Mouse (Mus musculus) megakaryocyte, embryonic 14.5 days (primary cell): ENCODE results near the gene Galnt15.

Experiments used
- FLI1 ChIP-seq: IDR thresholded peaks from 2 replicates; pipeline ENCODE4 v1.6.1; 2012; ENCODE audit warnings: low read length, inconsistent platforms, mixed read lengths
- GATA1 ChIP-seq: IDR thresholded peaks from 3 replicates; pipeline ENCODE4 v1.6.1; 2012; ENCODE audit warnings: mixed read lengths, low read length, inconsistent platforms, borderline replicate concordance

DNA sequence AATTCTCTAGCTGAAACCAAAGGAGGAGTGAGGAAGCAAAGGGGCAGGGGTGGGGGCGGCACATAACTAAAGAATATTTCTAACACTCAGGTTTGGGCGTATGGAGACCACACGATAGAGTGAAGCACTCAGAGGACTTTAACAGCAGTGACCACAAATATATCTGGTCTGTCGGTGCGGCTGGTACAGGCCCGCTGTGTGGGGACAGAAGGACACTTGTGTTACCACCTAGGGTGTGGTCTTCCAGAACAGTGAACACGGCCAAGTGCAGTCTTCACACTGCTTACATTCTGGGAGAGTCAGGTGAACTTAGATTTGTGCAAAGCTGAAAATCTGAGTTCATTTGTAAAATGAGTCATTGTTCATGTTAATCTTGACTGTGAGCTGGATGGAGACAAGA lies 68.9 kb downstream of the Galnt15 start:
- no peak for TF ChIP-seq GATA1
- TF ChIP-seq FLI1 = no peak
